Mouse (Mus musculus) left cerebral cortex, adult 2 months (tissue): ENCODE results near the gene Tor2a. TPM values are rescaled to one million over a fixed set of nuclear protein-coding genes. Genes with fewer than 3 reads are reported as not detected.

Experiments used
- DNase-seq, 2 experiments: peaks; one replicate each; pipeline ENCODE4 v3.0.0; 2021 to 2022; ENCODE audit warnings: low spot score in 2 of 2, mixed read lengths in 1 of 2; ENCODE audit errors: extremely low spot score in 1 of 2
- H3K27ac ChIP-seq: fragments of 200-600 bp; 2 replicates; pipeline ENCODE4 v1.8.1; 2022
- H3K4me3 ChIP-seq: fragments of 200-600 bp; 2 replicates; pipeline ENCODE4 v1.8.1; 2022
- CTCF ChIP-seq: fragments of 200-600 bp; IDR thresholded peaks from 2 replicates; pipeline ENCODE4 v1.8.1; 2022; ENCODE audit warnings: antibody characterized with exemption, mild to moderate bottlenecking, moderate library complexity
- intact Hi-C: fragments of 180-260 bp; cut with DNase I; formaldehyde crosslinking; loops from one replicate; pipeline ENCODE4 v1.15.1; 2025
- total RNA-seq, 2 experiments: library from RNA; stranded (reverse); gene quantifications; 2 replicates each; pipeline ENCODE4 v1.2.3; 2021

Gene Tor2a
- total RNA-seq, 2 experiments from 2014 or later: 30.4 to 30.7 TPM

GRCm38 (mm10) chr2:32750199-32750598, 6.8 kb upstream of the Tor2a start:
- H3K4me3 ChIP-seq: no peak overlapping the region
- no peak for DNase-seq
- H3K27ac ChIP-seq: no peak overlapping the region
- intact Hi-C loops: no loop called here
- peak; percentile 11 for TF ChIP-seq CTCF

GRCm38 (mm10) chr2:32750887-32751664, 6.0 kb upstream of the Tor2a start:
- no peak for TF ChIP-seq CTCF
- no peak for DNase-seq
- intact Hi-C loops: no loop called here
- Histone ChIP-seq H3K27ac (no peak overlapping the region), H3K4me3 (no peak overlapping the region)

- TF ChIP-seq CTCF: no peak
- no peak overlapping the region for H3K4me3 ChIP-seq
Observed at GRCm38 (mm10) chr2:32751665-32752033, 5.4 kb upstream of the Tor2a start.

GRCm38 (mm10) chr2:32752181-32752580, 4.9 kb upstream of the Tor2a start:
- TF ChIP-seq CTCF: no peak; the same call in 1 of the 2 replicates
- no peak for DNase-seq
- H3K27ac ChIP-seq: no peak overlapping the region
- H3K4me3 ChIP-seq: no peak overlapping the region
- intact Hi-C loops: no loop called here

More at GRCm38 (mm10) chr2:32751665-32752033, 5.4 kb upstream of the Tor2a start:
- intact Hi-C loops: no loop called here
- no peak for DNase-seq
- no peak overlapping the region for H3K27ac ChIP-seq

GRCm38 (mm10) chr2:32756674-32757055, 369 bp upstream of the Tor2a start:
- TF ChIP-seq CTCF: no peak
- intact Hi-C loops: loop anchor here (1.0 to 5.0 kb wide), 2 partner anchors 43 to 124 kb away; partner anchors contain the start of gene Cdk9
- Histone ChIP-seq H3K4me3 (no peak overlapping the region; the same call in 1 of the 2 replicates), H3K27ac (no peak overlapping the region; the same call in 1 of the 2 replicates)
- no peak for DNase-seq

- intact Hi-C loops: loop anchor here (5.0 kb wide), 1 partner anchor 126 kb away; no protein-coding TSS in a partner anchor
- Histone ChIP-seq H3K27ac (peak overlapping the region; percentile 28; the same call in 1 of the 2 replicates), H3K4me3 (no peak overlapping the region)
- TF ChIP-seq CTCF: no peak
- DNase-seq: no peak
Observed at GRCm38 (mm10) chr2:32758503-32758902, 1.5 kb downstream of the Tor2a start.

GRCm38 (mm10) chr2:32759001-32759400, 2.0 kb downstream of the Tor2a start:
- no peak overlapping the region for H3K27ac ChIP-seq
- no peak for DNase-seq
- TF ChIP-seq CTCF: no peak
- H3K4me3 ChIP-seq: no peak overlapping the region
- intact Hi-C loops: loop anchor here (5.0 kb wide), 1 partner anchor 127 kb away; no protein-coding TSS in a partner anchor

GRCm38 (mm10) chr2:32761361-32761760, 4.3 kb downstream of the Tor2a start:
- peak in 1 of 2 experiments; percentile 56 for DNase-seq
- H3K27ac ChIP-seq: 0 out of 2 replicates have a peak overlapping the region, but pooled peaks have one; percentile 24
- no peak overlapping the region for H3K4me3 ChIP-seq
- TF ChIP-seq CTCF: no peak; the same call in 1 of the 2 replicates
- intact Hi-C loops: no loop called here

- intact Hi-C loops: no loop called here
Observed at GRCm38 (mm10) chr2:32761859-32762258, 4.8 kb downstream of the Tor2a start.

GRCm38 (mm10) chr2:32763353-32763752, 6.3 kb downstream of the Tor2a start:
- intact Hi-C loops: no loop called here
- no peak overlapping the region for H3K4me3 ChIP-seq
- H3K27ac ChIP-seq: no peak overlapping the region
- peak; percentile 36 for TF ChIP-seq CTCF
- no peak for DNase-seq

More at GRCm38 (mm10) chr2:32761859-32762258, 4.8 kb downstream of the Tor2a start:
- TF ChIP-seq CTCF: no peak
- no peak for DNase-seq
- no peak overlapping the region for H3K4me3 ChIP-seq
- H3K27ac ChIP-seq: 0 out of 2 replicates have a peak overlapping the region, but pooled peaks have one; percentile 24

- intact Hi-C loops: no loop called here
- DNase-seq: no peak
- no peak for TF ChIP-seq CTCF
- H3K4me3 ChIP-seq: no peak overlapping the region
- H3K27ac ChIP-seq: no peak overlapping the region
Observed at GRCm38 (mm10) chr2:32767241-32767640, 10.2 kb downstream of the Tor2a start.

GRCm38 (mm10) chr2:32768661-32769285, 11.7 kb downstream of the Tor2a start:
- no peak for TF ChIP-seq CTCF
- Histone ChIP-seq H3K4me3 (no peak overlapping the region), H3K27ac (no peak overlapping the region)
- intact Hi-C loops: no loop called here
- no peak for DNase-seq
